Mouse (Mus musculus) right cerebral cortex, postnatal 14 days (tissue): ENCODE results near the gene Man2b1.
"Not testable (repeated sequence)": the region's sequence is repeated elsewhere in the genome, so short reads cannot be mapped to it uniquely, and the experiment has no call there.

ENCODE experiments used
- DNase-seq: peaks from one replicate; pipeline ENCODE4 v3.0.0; 2022

The Man2b1 gene

DNA sequence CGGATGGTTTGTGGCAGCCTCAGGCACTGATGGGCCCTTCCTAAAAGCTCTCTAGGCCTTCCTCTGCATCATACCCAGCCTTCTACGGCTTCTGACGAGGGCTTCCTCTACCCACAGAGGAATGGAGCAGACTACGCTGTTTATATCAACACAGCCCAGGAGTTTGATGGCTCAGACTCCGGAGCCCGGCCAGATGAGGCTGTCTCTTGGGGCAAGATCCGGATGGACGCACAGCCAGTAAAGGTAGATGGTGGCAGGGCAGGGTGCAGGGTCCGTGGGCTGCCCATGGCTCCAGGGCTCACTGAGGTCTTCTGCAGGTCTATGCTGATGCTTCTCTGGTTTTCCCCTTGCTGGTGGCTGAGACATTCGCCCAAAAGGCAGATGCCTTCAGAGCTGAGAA is 8.5 kb upstream of the Man2b1 start:
- DNase-seq = no peak

DNA sequence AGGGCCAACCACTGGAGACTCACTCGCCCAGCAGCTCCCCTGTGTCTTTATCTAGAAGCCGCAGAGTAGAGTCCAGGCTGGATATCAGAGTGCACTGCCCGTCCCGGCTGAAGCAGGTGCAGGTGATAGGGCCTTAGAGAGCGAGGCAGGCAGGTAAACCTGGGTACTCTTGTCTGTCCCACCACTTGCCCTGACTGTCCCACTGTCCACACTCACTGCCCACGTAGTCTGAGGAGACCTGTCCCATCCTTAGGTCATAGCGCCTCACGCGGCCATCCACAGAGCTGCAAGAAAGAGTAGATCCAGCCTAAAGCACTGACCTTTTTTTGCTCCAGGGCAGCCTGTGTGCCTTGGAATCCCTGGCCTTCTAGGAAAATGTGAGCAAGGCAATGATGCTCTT is 7.1 kb upstream of the Man2b1 start:
- peak; percentile 52 for DNase-seq

DNA sequence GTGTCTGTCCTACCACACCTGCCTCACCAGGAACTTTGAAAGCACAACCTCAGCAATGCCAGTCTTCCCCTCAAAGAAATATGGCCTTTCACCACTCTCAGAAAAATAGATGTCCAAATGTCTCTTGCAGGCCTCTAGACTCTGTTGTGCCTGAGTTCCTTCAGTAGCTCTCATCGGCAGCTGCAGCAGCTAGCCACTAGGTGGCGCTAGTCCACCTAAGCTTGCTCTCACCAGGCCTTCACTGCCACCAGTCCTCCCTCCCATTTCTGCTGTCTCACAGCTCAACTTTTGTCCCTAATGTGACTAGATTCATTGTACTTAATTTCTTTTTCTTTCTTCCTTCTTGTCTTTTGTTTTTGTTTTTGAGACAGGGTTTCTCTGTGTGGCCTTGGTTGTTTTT is 6.1 kb upstream of the Man2b1 start:
- peak; percentile 78 for DNase-seq

DNA sequence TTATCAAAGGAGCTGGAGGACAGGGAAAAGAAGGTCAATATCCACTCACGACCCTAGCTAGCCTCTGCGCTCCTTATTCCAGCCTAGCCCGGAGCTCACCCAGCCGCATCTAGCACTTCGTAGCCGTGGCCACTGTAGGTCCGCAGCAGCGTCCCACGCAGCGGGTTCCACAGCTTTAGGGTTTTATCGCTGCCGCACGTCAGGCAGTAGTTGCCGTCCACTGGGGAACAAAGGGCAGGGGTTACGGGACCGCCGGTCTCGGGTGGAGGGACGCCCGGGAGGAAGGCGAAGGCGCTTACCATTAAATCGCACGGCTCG is 2.9 kb upstream of the Man2b1 start:
- DNase-seq = no peak

DNA sequence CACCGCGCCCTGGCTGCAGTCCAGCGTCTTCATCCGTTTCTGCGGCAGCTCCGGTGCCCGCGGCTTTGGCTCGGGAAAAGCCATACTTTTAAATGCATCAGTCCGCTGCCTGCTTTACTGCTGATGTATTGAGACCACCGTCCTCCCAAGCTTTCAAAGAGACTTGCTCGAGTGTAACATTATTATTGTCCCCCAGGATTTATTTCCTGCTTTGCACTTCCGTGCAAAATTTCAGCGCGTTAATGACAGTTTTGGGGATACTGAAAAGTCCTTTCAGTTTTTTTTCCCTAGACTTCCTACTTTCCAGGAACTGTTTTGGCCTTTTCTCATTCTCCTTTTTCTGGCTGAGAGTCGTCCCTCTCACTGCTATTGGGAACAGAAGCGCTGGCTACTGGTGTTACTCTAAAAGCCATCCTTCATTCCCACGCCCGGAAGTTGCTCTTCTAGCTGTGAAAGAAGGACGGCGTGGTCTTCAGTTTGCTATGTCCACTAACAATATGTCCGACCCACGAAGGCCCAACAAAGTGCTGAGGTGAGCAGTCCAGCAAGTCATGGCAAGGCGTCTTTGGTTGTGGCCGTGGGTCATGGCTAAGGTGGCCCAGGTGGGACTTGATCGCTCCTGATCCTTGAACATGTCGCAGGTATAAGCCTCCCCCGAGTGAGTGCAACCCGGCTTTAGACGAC is 2.4 kb upstream of the Man2b1 start, which contains the start of gene Wdr83os:
Wdr83os (plus strand) TSS at position 209 of the 684 bp plus-strand sequence.
- peak; percentile 57 for DNase-seq

DNA sequence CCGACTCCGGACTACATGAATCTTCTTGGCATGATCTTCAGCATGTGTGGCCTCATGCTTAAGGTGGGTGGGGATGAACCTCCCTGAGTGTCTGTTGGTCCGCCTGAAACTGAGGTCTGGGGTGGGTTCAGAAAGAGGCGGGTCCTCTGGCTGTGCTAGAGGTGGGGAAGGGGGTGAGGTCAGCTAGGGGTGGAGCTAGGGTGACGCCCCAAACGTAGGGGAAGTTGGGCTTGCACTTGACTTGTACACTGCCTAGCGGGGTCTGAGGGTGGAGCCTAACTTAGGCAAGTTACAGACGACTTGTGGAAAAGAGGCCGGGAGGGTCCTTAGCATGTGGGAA is 1.9 kb upstream of the Man2b1 start, which contains the start of gene Wdr83:
Wdr83 (minus strand) TSS at position 91 of the 340 bp plus-strand sequence.
- DNase-seq = no peak

DNA sequence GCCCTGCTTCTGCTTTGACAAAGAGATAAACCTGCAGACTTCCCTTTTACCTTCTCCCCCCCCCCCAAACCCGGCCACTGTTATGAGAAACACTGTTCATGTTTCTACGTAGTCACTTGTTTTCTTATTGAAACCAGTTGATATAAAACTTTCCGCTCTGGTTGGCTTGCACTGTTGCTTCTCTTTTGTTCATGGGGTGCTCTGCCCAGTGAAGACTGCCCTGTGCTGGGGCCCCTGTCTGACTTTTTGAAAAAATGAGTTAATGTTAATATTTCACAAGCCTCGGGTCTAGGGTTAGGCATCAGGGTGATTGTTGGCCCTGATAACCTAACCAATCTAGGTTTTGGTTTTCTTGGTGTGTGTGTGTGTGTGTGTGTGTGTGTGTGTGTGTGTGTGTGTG is 901 bp upstream of the Man2b1 start:
- not testable (repeated sequence) for DNase-seq

DNA sequence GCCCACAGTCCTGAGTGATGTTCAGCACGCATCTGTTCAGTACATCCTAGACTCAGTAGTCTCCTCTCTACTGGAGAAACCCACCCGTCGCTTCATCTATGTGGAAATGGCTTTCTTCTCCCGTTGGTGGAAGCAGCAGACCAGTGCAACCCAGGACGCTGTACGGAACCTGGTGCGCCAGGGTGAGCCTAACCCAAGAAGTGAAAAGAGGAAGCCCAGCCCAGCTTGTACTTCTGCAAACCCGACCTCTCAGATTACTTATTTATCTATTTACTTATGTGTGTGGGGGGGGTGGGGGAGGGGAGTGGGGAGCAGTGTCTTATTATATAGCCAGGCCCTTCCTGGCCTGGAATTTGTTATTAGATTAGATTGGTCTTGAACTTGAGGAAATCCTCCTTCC is 1.6 kb downstream of the Man2b1 start:
- no peak for DNase-seq

DNA sequence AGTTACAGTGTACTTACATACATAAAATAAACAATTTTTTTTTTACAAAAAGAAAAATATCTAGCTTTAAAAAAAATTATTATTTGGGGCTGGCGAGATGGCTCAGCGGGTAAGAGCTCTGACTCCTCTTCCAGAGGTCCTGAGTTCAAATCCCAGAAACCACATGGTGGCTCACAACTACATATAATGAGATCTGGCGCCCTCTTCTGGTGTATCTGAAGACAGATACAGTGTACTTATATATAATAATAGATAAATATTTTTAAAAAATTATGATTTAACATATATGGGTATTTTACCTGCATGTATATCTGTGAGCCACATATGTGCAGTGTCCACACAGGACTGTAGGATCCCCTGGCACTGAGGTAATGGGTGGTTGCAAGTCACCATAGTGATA is 3.2 kb downstream of the Man2b1 start:
- DNase-seq = no peak

DNA sequence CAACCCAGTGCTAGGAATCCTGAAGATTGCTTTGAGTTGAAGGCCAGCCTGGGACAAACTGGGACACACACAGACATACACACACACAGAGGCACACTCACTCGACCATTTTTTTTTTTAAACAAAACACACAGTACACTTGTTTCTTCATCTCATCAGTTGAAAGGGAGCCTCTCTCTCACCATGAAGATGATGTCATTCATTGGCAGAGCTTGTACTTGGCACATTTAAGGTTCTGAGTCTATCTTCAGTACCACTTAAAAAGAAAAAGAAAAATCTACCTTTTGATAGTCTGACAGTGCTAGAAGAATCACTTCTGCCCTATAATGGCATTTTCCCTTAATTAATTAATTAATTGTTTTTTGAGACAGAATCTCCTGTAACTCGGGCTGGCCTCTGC is 5.7 kb downstream of the Man2b1 start:
- DNase-seq = no peak

DNA sequence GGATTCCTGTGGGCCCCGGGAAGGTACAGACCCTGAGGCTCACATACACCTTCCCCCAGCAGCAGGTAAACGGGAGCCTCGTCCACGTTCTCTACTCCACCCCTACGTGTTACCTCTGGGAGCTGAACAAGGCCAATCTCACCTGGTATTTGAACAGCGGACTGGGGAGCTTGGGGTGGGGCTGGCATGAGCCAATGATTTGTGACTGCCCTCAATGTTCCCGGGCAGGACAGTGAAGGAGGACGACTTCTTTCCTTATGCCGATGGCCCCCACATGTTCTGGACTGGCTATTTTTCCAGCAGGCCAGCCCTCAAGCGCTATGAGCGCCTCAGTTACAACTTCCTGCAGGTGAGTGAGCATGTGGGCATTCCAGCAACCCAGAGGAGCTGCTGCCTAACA is 7.8 kb downstream of the Man2b1 start:
- no peak for DNase-seq

DNA sequence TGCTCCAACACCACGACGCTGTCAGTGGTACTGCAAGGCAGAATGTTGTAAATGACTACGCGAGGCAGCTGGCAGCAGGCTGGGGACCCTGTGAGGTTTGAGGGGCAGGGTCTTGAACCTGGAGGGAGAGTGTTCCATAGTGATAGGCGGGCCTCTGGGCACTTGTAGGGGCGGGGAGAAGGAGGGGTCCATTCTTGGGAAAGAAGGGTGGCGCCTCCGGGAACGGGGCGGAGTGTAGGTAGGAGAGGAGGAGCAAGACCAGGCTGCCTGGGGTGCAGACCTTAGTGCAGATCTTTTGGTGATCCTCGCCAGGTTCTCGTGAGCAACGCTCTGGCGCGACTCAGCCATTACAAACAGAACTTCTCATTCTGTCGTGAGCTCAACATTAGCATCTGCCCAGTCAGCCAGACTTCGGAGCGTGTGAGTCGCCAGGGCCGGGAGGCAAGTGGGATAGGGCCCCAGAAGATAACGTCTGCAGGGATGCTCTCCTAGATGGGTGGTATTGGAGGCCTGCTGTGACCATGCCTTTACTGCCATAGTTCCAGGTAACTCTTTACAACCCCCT is 8.5 kb downstream of the Man2b1 start:
- no peak for DNase-seq

DNA sequence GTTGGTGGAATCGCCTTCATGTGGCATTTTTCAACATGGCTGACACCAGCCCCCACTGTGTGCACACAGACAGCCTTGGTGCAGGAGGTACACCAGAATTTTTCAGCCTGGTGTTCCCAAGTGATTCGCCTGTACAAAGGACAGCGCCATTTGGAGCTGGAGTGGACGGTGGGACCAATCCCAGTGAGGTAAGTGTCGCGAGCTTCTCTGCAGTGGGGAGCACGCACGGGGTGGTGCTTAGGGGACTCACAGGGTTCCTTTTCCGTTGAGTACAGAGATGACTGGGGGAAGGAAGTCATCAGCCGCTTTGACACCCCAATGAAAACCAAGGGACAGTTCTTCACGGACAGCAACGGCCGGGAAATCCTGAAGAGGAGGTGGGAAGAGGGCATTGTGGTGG is 12.0 kb downstream of the Man2b1 start:
- DNase-seq = no peak

DNA sequence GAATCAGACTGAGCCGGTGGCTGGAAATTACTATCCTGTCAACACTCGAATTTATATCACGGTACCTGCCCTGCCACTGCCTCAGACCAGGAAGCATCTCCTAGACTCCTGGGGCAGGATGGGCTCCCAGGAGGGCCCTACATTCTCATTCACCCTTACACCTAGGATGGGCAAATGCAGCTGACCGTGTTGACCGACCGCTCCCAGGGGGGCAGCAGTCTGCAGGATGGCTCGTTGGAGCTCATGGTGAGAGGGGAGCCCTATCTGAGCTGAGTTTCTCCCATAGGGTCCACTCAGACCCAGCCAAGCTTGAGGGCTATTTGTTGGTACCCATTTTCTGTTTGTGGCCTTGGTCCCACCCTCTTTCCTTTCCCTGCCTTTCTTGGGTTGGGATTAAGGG is 12.5 kb downstream of the Man2b1 start:
- no peak for DNase-seq

DNA sequence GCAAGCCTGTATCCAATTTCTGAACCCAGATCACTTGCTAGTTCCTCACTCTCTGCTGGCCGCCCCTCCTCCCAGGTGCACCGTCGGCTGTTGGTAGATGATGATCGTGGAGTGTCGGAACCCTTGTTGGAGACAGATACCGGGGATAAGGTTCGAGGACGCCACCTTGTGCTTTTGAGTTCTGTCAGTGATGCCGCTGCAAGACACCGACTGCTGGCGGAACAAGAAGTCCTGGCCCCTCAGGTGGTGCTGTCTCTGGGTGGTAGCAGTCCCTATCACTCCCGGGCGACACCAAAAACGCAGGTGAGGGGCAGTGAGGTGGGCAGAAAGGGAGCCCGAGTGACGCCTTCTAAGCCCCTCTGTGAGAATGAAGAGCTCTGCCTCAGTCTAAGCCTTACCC is 13.1 kb downstream of the Man2b1 start:
- no peak for DNase-seq

DNA sequence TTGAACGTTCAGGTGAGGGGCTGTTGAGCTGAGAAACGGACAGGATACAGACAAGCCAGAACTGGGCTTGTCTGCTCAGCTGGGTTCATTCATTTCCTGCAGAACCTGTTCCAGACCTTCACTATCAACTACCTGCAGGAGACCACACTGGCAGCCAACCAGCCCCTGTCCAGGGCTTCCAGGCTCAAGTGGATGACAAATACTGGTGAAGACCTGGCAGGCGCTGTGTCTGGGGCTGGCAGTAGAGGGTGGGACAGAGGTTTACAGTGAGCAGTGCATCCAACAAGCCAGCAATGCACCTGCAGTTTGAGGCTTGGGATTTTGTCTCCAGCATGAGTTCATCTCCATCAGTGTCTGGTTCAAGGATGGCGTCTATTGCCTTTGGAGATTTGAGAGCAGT is 13.8 kb downstream of the Man2b1 start:
- DNase-seq = no peak

DNA sequence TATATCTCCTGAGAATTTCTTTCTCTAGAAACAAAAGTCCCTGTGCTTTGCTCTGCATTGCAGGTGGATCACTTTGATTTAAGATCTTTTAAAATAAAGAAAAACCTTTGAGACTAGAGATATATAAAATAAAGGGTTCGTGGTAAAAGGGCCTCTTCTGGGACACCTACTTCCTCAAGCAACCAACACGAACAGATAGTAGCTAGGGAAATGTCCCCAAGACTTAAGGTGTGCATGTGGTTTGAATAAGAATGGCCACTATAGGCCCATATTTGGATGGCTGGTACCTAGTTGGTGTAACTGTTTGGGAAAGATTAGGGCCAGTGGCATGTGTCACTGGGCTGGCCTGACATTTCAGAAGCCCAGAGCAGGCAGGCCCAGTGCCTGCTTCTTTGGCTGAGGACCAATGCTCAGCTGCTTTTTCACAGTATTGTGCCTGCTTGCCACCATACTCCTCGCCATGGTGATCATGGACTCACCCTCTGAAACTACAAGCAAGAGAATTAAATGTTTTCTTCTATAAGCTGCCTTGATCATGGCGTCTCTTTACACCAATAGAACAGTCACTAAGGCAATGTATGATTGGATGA is 17.1 kb downstream of the Man2b1 start:
- DNase-seq = no peak

DNA sequence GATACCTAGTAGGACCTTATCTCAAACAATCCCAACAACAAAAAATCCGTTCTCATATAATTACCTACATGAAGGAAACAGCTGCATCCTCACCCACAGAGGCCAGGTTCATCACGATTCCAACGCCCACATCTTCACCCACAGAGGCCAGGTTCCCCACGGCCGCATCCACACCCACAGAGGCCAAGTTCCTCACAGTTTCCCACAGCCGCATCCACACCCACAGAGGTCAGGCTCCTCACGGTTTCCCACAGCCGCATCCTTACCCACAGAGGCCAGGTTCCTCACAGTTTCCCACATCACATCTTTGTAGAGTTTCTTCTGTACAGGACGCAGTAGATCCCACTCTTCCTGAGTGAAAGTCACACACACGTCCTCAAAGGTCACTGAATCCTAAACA is 30.2 kb downstream of the Man2b1 start:
- no peak for DNase-seq

DNA sequence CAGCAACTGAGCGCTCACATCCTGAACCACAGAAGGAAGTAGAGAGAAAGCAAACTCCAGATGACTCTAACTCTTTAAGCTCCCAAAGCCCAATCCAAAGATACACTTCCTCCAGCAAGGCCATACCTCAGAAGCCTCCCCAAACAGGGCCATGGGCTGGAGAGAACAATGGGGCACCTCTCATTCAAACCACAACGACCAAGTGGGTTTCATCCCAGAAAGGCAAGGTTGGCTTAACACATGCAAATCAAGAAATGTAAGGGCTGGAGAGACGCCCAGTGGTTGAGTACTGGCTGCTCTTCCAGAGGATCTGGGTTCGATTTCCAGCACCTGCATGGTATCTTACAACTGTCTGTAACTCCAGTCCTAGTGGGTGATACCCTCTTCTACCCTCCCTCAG is 32.4 kb downstream of the Man2b1 start:
- no peak for DNase-seq

DNA sequence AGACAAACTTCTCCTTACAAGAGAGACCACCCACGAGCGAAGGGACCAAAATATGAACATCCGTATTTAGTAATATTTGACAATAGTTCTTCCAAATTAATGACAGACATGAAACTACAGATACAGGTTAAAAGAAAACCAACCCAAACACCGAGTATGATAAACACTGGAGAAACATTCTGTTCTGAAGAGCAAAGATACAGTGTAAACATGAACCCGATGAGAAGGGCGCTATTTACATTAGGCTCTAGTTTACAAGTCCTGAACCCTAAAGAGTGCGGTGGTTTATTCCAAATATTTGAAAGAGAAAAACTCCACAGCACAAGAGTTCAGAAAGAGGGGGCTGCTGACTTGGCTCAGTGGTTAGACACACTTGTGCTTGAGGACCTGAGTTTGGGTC is 33.9 kb downstream of the Man2b1 start:
- DNase-seq = no peak

DNA sequence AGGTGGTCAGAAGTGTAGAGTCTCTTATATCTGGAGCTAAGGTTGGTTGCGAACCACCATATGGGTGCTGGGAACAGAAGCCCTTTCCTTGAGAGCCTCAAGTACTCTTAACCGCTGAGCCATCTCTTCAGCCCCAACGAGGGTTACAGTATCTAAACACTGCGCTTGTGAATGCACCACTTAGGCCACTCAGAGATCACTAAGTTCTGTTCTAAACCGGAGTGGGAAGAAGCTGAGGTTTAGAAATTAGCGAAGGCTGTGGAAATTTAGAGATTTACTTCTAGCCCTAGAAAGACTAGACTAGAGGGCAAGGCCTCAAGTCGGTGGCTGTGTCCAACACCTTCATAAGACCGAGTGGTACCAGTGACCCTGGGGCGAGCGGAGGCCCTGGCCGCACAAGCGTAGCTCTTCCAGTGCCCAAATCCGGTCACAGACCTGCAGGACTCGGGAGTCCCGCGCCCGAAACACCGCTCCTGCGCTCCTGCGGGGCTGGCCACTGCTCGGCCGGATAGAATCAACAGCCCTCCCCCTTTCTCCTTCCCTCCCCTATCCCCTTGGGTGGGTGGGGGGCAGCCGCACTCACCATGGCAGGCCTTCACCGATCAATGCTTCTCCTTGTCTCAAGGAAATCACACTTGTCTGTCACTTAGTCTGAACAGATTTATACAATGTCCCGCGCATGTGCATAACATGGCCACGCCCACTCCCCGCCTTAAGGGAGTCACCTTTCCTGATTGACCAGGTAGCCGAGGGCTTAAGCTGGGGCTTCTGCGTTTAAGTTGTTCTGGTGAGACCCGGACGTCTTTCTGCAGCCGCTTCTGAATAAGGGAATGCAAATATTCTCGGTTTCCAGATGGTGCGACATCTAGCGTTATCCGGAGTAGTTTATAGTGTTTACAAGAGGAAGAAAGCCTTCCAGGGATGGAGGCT is 36.2 kb downstream of the Man2b1 start:
- peak; percentile 76 for DNase-seq

DNA sequence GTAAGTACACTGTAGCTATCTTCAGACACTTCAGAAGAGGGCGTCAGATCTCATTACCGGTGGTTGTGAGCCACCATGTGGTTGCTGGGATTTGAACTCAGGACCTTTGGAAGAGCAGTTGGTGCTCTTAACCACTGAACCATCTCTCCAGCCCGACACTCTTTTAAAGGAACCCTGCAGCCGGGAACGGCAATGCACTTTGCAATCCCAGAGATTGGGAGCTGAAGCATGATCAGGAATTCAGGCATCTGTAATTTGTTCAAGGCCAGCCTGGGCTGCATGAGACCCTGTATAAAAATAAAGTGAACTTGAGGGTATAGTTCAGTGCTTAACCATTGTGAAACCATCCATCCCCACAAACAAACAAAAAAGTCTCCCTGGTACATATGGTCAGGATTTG is 37.2 kb downstream of the Man2b1 start:
- not testable (repeated sequence) for DNase-seq

DNA sequence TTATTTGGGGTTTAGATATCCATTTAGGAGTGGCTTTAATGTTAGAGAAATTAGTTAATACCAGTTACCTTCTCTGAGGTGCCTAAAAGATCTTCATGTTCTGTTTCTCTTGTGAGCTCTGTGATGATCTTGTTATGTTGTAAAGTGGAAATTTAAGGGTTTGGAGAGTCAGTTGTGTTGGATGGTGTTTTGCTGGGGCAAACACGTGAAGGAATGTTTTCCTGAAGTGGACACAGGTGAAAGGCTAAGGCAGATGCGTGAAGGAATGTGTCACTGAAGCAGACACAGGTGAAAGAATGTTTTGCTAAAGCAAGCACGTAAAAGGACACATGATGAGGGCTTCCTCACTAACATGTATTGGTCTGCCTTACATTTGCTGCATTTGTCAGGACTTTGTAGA is 39.9 kb downstream of the Man2b1 start, which contains the start of gene Zfp791:
Zfp791 (minus strand) TSS at position 101 of the 400 bp plus-strand sequence.
- no peak for DNase-seq

DNA sequence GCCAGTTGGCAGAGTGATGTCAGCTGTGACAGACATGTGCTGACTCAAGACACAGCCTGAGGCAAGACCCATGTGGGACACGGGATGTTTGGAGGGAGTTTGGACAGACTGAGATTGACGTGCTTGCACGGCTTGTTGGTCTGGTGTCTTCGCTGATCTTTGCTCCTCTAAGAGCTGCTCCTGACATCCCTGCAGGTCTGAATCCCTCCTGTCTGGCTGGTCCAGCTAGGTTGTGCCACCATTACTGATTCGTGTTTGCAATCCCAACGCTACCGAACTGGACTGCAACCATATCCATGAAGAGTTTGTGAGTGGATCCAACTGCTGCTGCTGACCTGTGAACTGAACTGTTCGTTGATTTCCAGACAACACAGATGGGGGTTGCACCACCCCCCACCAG is 40.6 kb downstream of the Man2b1 start:
- DNase-seq = no peak
